Mouse (Mus musculus) heart, postnatal 0 days (tissue): Measurements from ENCODE around the gene Zfp319. TPM values are rescaled to one million over a fixed set of nuclear protein-coding genes. Genes with fewer than 3 reads are reported as not detected.
A peak's percentile ranks its signal among the peaks of the same experiment; 100 is the strongest.
"Not testable (repeated sequence)": the region's sequence is repeated elsewhere in the genome, so short reads cannot be mapped to it uniquely, and the experiment has no call there.

Experiments
- ATAC-seq: fragments of 200-750 bp; cut with Nextera tagmentation; 2 replicates; pipeline ENCODE4 v1.8.0; 2017; ENCODE audit warnings: low read depth, moderate number of reproducible peaks, moderate library complexity; ENCODE audit not compliant: insufficient read depth
- DNase-seq: peaks from one replicate; pipeline ENCODE4 v3.0.0-alpha.2; 2016; ENCODE audit warnings: low spot score
- H3K27ac ChIP-seq: fragments of 300-500 bp; sonication (generic); 2 replicates; pipeline ENCODE4 v1.5.1; 2014; ENCODE audit warnings: low read depth, mild to moderate bottlenecking
- H3K27me3 ChIP-seq: fragments of 300-500 bp; sonication (generic); 2 replicates; pipeline ENCODE4 v1.6.1; 2014; ENCODE audit warnings: low read length, mixed read lengths; ENCODE audit not compliant: control insufficient read depth, insufficient read depth
- H3K36me3 ChIP-seq: fragments of 300-500 bp; sonication (generic); replicated peaks from 2 replicates; pipeline ENCODE4 v1.6.1; 2014; ENCODE audit warnings: low read length, mixed read lengths; ENCODE audit not compliant: control insufficient read depth, insufficient read depth
- H3K4me1 ChIP-seq: fragments of 300-500 bp; sonication (generic); 2 replicates; pipeline ENCODE4 v1.6.1; 2014; ENCODE audit warnings: antibody characterized with exemption; ENCODE audit not compliant: control insufficient read depth, insufficient read depth
- H3K4me2 ChIP-seq: fragments of 300-500 bp; sonication (generic); 2 replicates; pipeline ENCODE4 v1.6.1; 2014; ENCODE audit warnings: low read depth, mild to moderate bottlenecking, low read length, moderate library complexity
- H3K4me3 ChIP-seq: fragments of 300-500 bp; sonication (generic); 2 replicates; pipeline ENCODE4 v1.5.1; 2014; ENCODE audit warnings: low read depth, low read length
- H3K9ac ChIP-seq: fragments of 300-500 bp; sonication (generic); replicated peaks from 2 replicates; pipeline ENCODE4 v1.6.1; 2014; ENCODE audit warnings: low read depth, low read length, mixed read lengths
- H3K9me3 ChIP-seq: fragments of 300-500 bp; sonication (generic); replicated peaks from 2 replicates; pipeline ENCODE4 v1.6.1; 2016; ENCODE audit warnings: low read length; ENCODE audit not compliant: control insufficient read depth
- CTCF ChIP-seq: IDR thresholded peaks from 2 replicates; pipeline ENCODE4 v1.5.1; 2016; ENCODE audit warnings: antibody characterized with exemption, control low read depth, low read depth
- EP300 ChIP-seq: IDR thresholded peaks from 2 replicates; pipeline ENCODE4 v1.6.1; 2016; ENCODE audit warnings: antibody characterized with exemption, low read depth
- WGBS: fragments of 180-500 bp; shearing (Covaris S2); extraction: QIAGEN DNeasy Blood & Tissue Kit; methylation state at CpG from one replicate; pipeline ENCODE4 v1.1.7; 2014; 5-methylcytosine and 5-hydroxymethylcytosine counted together
- polyA plus RNA-seq: library from polyadenylated mRNA; unstranded; fragments of >200 nt; fragmentation: Nextera tagmentation; extraction: Ambion mirVana; gene quantifications from 2 replicates; pipeline ENCODE4 v1.2.1, GENCODE M21; 2015
- total RNA-seq: library from RNA; depleted of rRNA; stranded (reverse); fragments of >200 nt; gene quantifications from 2 replicates; pipeline ENCODE4 v1.2.3, GENCODE M21; 2014; ENCODE audit warnings: low replicate concordance; rRNA removed

Zfp319 gene
- total RNA-seq = 7.0 and 7.8 TPM in 2 replicates
- 3.0 and 3.6 TPM in 2 replicates for polyA plus RNA-seq

- Histone ChIP-seq H3K9ac (peak within 1 kb of the TSS; percentile 86), H3K4me2 (peak within 1 kb of the TSS; percentile 84), H3K27ac (peak within 1 kb of the TSS; percentile 95), H3K9me3 (no peaks in the 10 kb centered on the region), H3K4me1 (peaks cover 9% of the 10 kb centered on the region; the same call in 1 of the 2 replicates), H3K4me3 (peak within 1 kb of the TSS; percentile 89), H3K36me3 (peaks cover 47% of the 10 kb centered on the region), H3K27me3 (no peaks in the 10 kb centered on the region)
- under 1% methylated on average over 67 of the region's 80 CpGs for WGBS
- TF ChIP-seq CTCF (peak; percentile 61), EP300 (0 out of 2 replicates have a peak, but pooled peaks have one; percentile 65)
- DNase-seq (peak; percentile 89), ATAC-seq (peak; percentile 94)
Observed at GRCm38 (mm10) chr8:95331720-95332436, at the start of gene Zfp319, which contains the start of gene Usb1. Zfp319 (minus strand) TSS chr8:95331950. Usb1 (plus strand) TSS chr8:95332284.

GRCm38 (mm10) chr8:95380953-95381352 is 49.2 kb upstream of the Zfp319 start:
- no peak overlapping the region for H3K4me2 ChIP-seq
- H3K4me3 ChIP-seq = no peak overlapping the region
- no peaks in the 10 kb centered on the region for H3K27me3 ChIP-seq
- H3K9me3 ChIP-seq = no peaks in the 10 kb centered on the region
- DNase-seq (no peak), ATAC-seq (no peak)
- peak overlapping the region; percentile 17; the same call in 1 of the 2 replicates for H3K27ac ChIP-seq
- no peaks in the 10 kb centered on the region for H3K36me3 ChIP-seq
- TF ChIP-seq CTCF (no peak), EP300 (no peak)
- peaks cover 25% of the 10 kb centered on the region for H3K4me1 ChIP-seq
- H3K9ac ChIP-seq = no peak overlapping the region

- 94% methylated on average over 11 of the region's 11 CpGs for WGBS
- ATAC-seq = not testable (repeated sequence)
Observed at GRCm38 (mm10) chr8:95378928-95379327, 47.2 kb upstream of the Zfp319 start.

GRCm38 (mm10) chr8:95377863-95378291 is 46.1 kb upstream of the Zfp319 start:
- peaks cover 4% of the 10 kb centered on the region; the same call in 1 of the 2 replicates for H3K36me3 ChIP-seq
- no peaks in the 10 kb centered on the region for H3K27me3 ChIP-seq
- DNase-seq (peak; percentile 68), ATAC-seq (peak; percentile 67)
- no peak overlapping the region for H3K9ac ChIP-seq
- TF ChIP-seq CTCF = no peak
- peak; percentile 16; the same call in 1 of the 2 replicates for TF ChIP-seq EP300
- peak overlapping the region; percentile 36 for H3K4me2 ChIP-seq
- 8% methylated on average over 7 of the region's 7 CpGs for WGBS
- H3K9me3 ChIP-seq = no peaks in the 10 kb centered on the region
- no peak overlapping the region for H3K4me3 ChIP-seq
- peak overlapping the region; percentile 85 for H3K27ac ChIP-seq
- H3K4me1 ChIP-seq = peaks cover 38% of the 10 kb centered on the region

More at GRCm38 (mm10) chr8:95378928-95379327, 47.2 kb upstream of the Zfp319 start:
- H3K4me2 ChIP-seq, DNase-seq, H3K9ac ChIP-seq, H3K36me3 ChIP-seq, H3K9me3 ChIP-seq, H3K27ac ChIP-seq, H3K4me3 ChIP-seq, H3K27me3 ChIP-seq: not testable (repeated sequence)
- H3K4me1 ChIP-seq = peaks cover 28% of the 10 kb centered on the region

GRCm38 (mm10) chr8:95377101-95377500 is 45.4 kb upstream of the Zfp319 start:
- Histone ChIP-seq H3K27me3 (no peaks in the 10 kb centered on the region), H3K9ac (no peak overlapping the region), H3K4me1 (peaks cover 38% of the 10 kb centered on the region), H3K27ac (peak overlapping the region; percentile 85), H3K4me2 (no peak overlapping the region), H3K36me3 (peaks cover 11% of the 10 kb centered on the region), H3K9me3 (no peaks in the 10 kb centered on the region), H3K4me3 (no peak overlapping the region)
- DNase-seq (no peak), ATAC-seq (no peak)
- TF ChIP-seq EP300 = no peak
- no peak for TF ChIP-seq CTCF
- WGBS = 55% methylated on average over 4 of the region's 4 CpGs
